Mouse (Mus musculus) E14TG2a.4 (cell line): Measurements from ENCODE around the gene Abhd15.

Experiments
- CTCF ChIP-seq: conservative IDR thresholded peaks from 2 replicates; pipeline ENCODE4 v1.5.1; 2014; ENCODE audit warnings: low read length
- POU5F1 ChIP-seq: IDR thresholded peaks from 2 replicates; pipeline ENCODE4 v1.6.1; 2014; ENCODE audit warnings: low read length, borderline replicate concordance

GRCm38 (mm10) chr11:77505291-77505980 lies 9.5 kb upstream of the Abhd15 start:
- TF ChIP-seq CTCF: no peak
- no peak for TF ChIP-seq POU5F1
